Mouse (Mus musculus): ENCODE measurements around the gene Stoml1.

DNA sequence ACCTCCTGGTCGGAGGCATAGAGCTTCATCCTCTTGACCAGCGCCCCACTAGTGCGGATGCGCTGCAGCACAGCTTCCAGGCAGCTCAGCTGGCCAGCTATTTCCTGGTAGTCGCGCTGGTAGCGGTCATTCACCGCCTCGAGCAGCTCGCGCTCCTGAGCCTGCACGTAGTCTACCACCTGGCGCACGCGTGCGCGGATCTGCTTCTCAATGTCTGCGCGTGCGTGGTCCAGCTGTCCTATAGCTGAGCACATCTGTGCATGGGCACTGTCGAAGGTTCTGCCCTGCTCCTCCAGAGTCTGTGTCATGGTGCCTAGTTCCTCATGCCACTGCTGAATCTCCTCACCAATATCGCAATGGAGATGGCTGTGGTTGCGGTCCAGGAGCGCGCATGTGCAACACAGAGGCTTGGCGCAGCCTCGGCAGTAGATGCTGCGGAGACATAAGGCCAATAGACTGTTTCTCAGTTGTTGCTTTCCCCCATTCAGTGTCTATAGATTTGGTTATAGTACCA lies 18.4 kb upstream of the Stoml1 start:
- TF ChIP-seq CTCF (IDR thresholded peaks at IDR 0.05; ENCODE audit: borderline replicate concordance, insufficient read depth, low read depth, low read length) (no peak), POLR2A (IDR thresholded peaks at IDR 0.05; ENCODE audit: borderline replicate concordance, insufficient read depth, low read length) (no peak)
